Mouse (Mus musculus): ENCODE data around the gene Runx2.

Runx2 gene

GRCm38 (mm10) chr17:44714116-44714515 lies 100.5 kb downstream of the Runx2 start:
- DNase-seq (ENCODE audit: low spot score) = no peak

DNA sequence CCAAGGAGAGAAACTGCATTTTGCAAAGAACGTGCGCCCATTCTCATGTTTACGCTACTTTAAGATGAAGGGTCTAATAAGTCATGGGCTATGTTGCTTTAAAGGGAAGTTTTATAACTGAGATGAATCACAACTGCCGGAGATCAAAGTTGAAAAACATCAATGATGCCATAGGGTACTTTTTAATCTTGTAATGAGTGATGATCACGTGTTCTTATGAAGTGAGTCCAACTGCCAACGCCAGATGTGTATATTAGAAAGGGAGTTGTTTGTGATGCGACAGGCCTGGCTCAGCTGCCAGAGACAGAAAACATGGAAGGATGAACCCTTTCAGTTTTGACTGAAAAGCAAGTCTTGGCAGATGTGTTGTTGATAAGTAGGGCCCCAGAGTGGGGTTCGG lies 101.2 kb downstream of the Runx2 start:
- DNase-seq (ENCODE audit: low spot score) = no peak

DNA sequence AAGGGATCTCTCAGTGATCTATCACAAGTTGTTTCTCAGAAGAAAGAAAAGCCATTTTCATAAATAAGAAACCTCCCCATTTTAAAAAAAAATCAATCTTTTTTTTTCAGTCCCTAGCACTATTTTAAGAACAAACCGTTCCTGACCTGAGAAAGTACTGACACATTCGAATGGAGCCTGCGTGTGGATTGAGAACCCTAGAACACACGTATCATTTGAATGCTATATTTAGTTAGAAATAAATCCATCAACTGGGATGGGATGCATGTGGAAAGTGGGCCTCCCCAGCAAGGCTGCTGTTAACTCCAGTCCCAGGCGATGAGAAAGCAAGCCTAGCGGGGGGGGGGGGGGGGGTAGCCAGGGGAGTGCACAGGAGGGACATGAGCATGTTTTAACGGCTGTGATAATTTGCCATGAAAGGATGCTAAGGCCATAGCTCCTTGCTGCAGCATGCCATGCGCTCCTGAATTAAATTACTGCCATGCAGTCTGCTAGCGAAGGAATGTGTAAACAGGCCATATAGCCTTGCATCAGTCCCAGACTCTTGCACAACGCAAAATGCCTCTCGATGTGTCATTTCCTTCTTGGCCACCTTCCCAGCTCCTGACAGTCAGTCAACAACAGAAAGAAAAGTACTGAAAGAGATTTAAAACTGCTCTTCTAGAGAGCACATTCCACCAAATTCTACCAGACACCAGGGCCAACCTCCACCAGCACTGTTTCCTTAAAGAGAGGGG lies 104.9 kb downstream of the Runx2 start:
- DNase-seq (ENCODE audit: low spot score) = peak; percentile 69

GRCm38 (mm10) chr17:44707956-44708355 lies 106.6 kb downstream of the Runx2 start:
- no peak for DNase-seq (ENCODE audit: low spot score)

- DNase-seq (ENCODE audit: low spot score) = no peak
Observed at GRCm38 (mm10) chr17:44706531-44706930, 108.1 kb downstream of the Runx2 start.

GRCm38 (mm10) chr17:44702506-44703298 lies 111.9 kb downstream of the Runx2 start:
- no peak for DNase-seq (ENCODE audit: low spot score)

DNA sequence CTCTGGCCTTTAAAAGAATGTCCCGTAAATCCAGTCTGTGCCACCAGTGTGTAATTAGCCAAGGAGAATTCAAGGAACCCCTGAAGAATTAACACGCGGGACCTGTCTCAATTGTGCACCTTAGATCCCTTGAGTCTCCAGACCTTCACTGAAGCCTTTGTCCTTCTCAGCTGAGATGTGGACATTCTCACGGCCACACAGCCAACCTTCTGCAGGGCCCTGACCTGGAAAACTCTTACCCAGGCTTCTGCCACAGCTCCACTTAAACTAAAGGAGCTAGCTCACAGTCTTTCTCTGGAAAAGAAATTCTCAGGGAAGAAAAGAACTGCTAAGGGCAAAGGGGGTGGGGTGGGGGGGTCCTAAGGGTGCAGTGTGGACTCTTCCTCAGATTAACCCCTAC lies 113.1 kb downstream of the Runx2 start:
- DNase-seq (ENCODE audit: low spot score) = no peak

DNA sequence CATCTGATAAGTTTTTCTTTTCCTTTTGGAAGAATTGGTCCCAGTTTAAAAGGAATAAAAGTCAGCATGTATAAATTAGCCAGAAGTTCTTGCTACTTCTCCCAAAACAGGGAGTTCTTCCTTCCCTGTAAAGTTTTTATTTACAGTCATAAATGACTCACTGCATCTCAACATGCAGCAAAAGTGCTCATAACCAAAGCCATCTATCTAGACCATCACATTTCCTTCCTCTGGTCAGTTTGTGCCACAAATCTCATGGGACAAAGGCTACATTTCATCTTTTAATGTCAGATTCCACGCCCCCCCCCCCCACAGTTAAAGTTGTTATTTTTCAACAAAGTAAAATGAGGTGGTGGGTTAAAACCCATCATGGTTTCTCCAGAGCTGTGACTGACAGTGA lies 114.3 kb downstream of the Runx2 start:
- DNase-seq (ENCODE audit: low spot score) = no peak

GRCm38 (mm10) chr17:44697053-44697452 lies 117.5 kb downstream of the Runx2 start:
- no peak for DNase-seq (ENCODE audit: low spot score)

- DNase-seq (ENCODE audit: low spot score) = no peak
Observed at GRCm38 (mm10) chr17:44693552-44693951, 121.0 kb downstream of the Runx2 start.

DNA sequence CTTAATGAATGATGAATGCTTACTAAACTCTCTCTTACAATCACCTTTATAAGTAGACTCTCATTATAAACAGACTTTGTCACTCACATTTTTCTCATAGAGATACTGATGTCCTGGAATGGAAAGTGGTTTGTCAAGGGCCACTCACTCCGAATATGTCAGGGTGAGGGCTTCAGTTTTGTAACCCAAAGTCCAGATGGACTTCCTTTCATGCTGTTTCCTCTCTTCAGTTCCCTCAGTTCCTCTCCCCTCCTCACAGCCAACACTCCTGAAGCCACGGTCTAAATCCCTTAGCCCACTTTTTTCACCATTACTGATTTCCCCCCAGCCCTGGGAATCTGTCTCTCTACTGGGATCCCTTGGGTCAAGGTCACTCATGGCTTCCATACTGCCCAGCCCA lies 123.1 kb downstream of the Runx2 start:
- no peak for DNase-seq (ENCODE audit: low spot score)

GRCm38 (mm10) chr17:44690410-44691035 lies 124.1 kb downstream of the Runx2 start:
- no peak for DNase-seq (ENCODE audit: low spot score)

DNA sequence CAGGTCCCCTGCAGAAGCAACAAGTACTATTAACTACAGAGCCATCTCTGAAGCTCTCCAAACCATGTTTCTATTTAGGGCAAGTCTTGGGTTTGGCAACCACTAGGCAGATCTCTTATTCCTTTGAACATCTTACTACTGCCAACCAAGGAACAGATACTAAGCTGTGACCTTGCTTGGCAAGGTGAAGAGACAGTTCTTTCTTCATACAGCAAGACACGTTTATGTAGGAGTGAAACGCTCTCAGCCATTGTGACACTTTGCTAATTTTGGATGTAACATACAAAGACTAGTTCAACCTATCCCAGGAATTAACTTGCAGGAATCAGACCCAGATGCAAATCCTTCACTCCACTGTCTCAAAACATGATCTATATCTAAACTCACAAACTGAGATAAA lies 126.3 kb downstream of the Runx2 start:
- DNase-seq (ENCODE audit: low spot score) = no peak

- DNase-seq (ENCODE audit: low spot score) = peak; percentile 27
Observed at GRCm38 (mm10) chr17:44685514-44685913, 129.1 kb downstream of the Runx2 start.

- no peak for DNase-seq (ENCODE audit: low spot score)
Observed at GRCm38 (mm10) chr17:44683026-44683425, 131.6 kb downstream of the Runx2 start.

DNA sequence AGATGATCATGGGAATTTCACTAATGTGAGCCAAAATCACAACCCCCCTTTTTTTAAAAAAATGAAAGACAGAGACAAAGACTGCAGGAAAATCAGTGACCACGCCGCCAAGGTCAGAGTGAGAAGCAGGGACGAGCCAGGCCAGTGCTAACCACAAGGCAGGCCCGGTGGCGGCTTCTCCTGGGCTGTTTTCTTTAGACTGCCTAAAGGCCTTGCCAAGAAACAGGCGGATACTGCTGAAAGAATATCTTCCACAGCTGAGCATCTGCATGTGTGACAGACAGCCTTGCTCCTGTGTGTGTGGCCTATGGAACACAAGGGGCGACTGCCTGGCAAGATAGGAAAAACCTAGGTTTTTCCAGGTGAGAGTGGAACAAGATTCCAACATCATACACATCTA lies 136.8 kb downstream of the Runx2 start:
- DNase-seq (ENCODE audit: low spot score) = no peak

DNA sequence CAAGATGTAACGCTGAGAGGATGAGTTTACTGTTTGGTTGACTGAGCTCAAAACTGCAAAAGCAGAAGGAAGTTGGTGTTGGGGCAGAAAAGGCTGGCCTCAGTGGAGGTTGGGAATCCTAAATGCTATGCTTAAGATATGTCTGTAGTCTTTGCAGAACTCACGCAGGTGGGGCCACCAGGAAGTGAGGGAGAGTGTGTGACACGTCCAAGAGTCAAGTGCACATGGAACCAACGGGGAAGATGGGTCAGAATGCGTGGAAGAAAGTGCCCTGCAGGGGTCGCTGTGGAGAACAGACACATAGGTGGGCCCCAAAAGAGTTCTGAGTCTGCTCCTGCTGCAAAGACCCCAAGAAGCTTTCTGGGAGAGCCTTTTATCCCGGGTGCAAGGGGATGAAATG lies 141.8 kb downstream of the Runx2 start:
- no peak for DNase-seq (ENCODE audit: low spot score)

DNA sequence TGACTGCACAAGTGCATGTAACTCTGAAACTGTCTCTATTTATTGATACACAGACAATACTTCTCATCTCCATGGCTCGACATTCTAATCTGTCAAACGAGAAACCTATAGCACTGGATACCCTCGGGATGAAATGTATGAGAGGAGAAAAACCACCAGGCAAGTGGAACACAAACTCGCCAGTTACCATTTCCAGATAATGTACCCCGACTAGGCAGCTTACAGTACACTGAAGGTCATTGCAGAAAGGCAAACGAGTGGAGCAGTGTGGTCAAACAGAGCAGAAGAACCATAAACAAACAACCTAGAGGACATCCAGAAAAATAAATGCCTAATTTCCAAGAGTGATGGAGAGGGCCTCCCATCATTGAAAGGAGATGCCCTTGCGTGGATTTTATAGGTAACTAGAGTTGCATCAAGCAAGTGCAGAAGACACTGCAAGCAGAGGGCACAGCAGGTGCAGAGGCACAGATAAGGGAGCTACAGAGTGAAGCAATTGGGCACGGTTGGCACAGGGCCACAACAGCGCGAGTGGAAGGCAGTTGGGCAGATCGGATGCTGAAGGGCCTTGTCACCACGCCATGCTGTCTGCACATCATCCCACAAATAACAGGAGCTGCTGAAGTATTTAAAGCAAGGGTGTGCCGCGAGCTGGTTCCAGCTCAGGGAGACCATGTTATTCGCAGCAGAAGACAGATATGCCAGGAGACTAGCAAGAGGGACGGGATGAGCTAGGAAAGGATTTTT lies 142.5 kb downstream of the Runx2 start:
- peak; percentile 78 for DNase-seq (ENCODE audit: low spot score)

DNA sequence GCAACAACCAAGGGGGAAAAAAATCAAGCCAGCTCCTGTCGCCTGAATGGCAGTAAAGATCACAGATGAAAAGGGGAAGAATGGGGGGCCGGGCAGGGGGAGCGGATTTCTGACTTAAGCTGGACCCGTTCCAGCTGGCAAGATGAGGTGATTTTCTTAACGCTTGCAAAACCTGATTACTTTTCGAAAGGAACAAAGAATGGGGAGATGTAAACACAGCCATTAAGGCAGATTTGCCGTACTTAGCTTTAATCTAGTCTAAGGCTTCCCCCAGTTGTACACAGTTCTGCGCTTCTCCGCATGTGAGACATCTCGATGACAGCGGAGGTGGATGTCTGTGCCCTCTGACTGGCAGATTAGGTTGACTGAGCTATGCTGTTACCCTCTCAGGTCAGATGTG lies 144.6 kb downstream of the Runx2 start:
- no peak for DNase-seq (ENCODE audit: low spot score)

DNA sequence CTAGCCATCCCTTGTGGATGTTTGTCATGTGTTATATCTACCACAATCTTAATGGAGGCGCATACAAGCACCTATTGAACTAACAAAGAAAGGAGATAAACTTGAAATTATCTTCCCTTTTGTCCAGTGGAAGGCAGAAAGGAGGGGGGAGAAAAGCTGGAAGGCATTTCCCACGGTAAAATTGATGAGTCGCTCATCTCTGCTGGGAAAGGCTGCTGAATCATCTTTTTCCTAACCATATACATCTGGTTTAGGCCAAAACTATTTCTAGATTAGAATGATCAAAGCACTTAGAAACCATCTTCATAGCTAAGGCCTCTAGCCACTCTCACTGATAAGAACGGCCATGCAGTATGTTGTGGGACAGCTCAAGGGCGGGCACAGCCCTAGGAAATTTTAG lies 147.3 kb downstream of the Runx2 start:
- no peak for DNase-seq (ENCODE audit: low spot score)

DNA sequence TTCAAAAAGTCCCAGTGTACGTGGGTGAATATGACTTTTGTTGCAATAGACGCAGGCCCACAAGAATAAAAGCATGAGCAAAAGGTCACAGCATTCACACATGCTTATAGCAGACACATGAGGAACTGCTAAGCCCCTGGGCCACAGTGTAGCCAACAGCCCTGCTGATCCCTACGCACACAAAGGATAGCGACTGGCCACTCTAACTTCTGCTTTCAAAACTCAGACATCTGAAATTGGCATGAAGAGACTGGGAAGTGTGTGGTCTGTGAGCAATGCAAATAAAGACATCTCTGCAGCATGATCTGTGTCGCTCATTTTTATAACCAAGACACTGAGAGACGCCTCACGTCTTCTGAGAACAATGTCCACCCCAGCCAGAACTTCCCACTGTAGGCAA lies 150.7 kb downstream of the Runx2 start:
- DNase-seq (ENCODE audit: low spot score) = no peak

- DNase-seq (ENCODE audit: low spot score) = no peak
Observed at GRCm38 (mm10) chr17:44663208-44663607, 151.4 kb downstream of the Runx2 start.

All from layer of hippocampus, adult 11-12 months (tissue).